Mouse (Mus musculus) lung, embryonic 15.5 days (tissue): ENCODE data around the gene Zfp354b. TPM values are rescaled to one million over a fixed set of nuclear protein-coding genes. Genes with fewer than 3 reads are reported as not detected.
A peak's percentile ranks its signal among the peaks of the same experiment; 100 is the strongest.

Source experiments
- ATAC-seq: fragments of 200-750 bp; cut with Nextera tagmentation; 2 replicates; pipeline ENCODE4 v1.8.0; 2017; ENCODE audit warnings: moderate number of reproducible peaks, borderline replicate concordance; ENCODE audit not compliant: low FRiP score, low TSS enrichment; ENCODE audit errors: extremely low read depth
- H3K27ac ChIP-seq: fragments of 300-500 bp; sonication (generic); 2 replicates; pipeline ENCODE4 v1.5.1; 2015; ENCODE audit warnings: moderate library complexity, mild to moderate bottlenecking, inconsistent platforms
- H3K27me3 ChIP-seq: fragments of 300-500 bp; sonication (generic); 2 replicates; pipeline ENCODE4 v1.6.1; 2015; ENCODE audit warnings: inconsistent platforms
- H3K36me3 ChIP-seq: fragments of 300-500 bp; sonication (generic); 2 replicates; pipeline ENCODE4 v1.6.1; 2015; ENCODE audit warnings: inconsistent platforms
- H3K4me1 ChIP-seq: fragments of 300-500 bp; sonication (generic); 2 replicates; pipeline ENCODE4 v1.6.1; 2015; ENCODE audit warnings: inconsistent platforms
- H3K4me2 ChIP-seq: fragments of 300-500 bp; sonication (generic); 2 replicates; pipeline ENCODE4 v1.6.1; 2015; ENCODE audit warnings: inconsistent platforms, mild to moderate bottlenecking, moderate library complexity
- H3K4me3 ChIP-seq: fragments of 300-500 bp; sonication (generic); 2 replicates; pipeline ENCODE4 v1.5.1; 2015; ENCODE audit warnings: mild to moderate bottlenecking, inconsistent platforms
- H3K9ac ChIP-seq: fragments of 300-500 bp; sonication (generic); 2 replicates; pipeline ENCODE4 v1.6.1; 2015; ENCODE audit warnings: inconsistent platforms
- H3K9me3 ChIP-seq: fragments of 300-500 bp; sonication (generic); 2 replicates; pipeline ENCODE4 v1.6.1; 2016; ENCODE audit warnings: inconsistent platforms
- WGBS: fragments of 180-500 bp; shearing (Covaris S2); methylation state at CpG from one replicate; pipeline ENCODE4 v1.1.7; 2015; 5-methylcytosine and 5-hydroxymethylcytosine counted together
- polyA plus RNA-seq: library from polyadenylated mRNA; unstranded; fragments of >200 nt; fragmentation: Nextera tagmentation; extraction: Ambion mirVana; gene quantifications from 2 replicates; pipeline ENCODE4 v1.2.1, GENCODE M21; 2015

Gene Zfp354b
- polyA plus RNA-seq, result 1.3 and 1.4 TPM in 2 replicates

DNA sequence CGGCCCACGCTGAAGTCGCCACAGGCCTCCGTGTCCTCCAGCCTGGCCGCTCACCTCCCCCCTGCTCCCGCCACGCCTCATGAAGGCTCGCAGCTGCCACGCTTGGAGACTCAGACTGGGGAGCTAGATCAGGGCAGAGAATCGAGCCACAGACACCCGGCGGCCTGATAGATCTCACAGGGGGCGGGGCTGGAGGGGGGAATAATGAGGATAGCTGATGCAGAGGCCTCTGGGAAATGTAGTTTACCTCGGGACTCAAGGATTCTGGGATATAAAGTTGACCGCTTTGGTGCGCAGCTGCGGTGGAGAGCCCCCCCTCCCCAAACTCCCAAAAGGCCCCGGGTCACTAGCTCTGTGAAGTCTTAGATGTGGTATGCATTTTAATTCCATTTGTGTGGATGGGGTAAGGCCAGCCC is at the start of gene Zfp354b:
Gene Zfp354b (minus strand): TSS at position 183 of the 416 bp plus-strand sequence.
- Histone ChIP-seq H3K9me3 (no peaks in the 10 kb centered on the region), H3K4me1 (peaks cover 10% of the 10 kb centered on the region), H3K27me3 (peaks cover 4% of the 10 kb centered on the region; the same call in 1 of the 2 replicates), H3K4me2 (peak within 1 kb of the TSS; percentile 94), H3K36me3 (no peaks in the 10 kb centered on the region), H3K27ac (peak within 1 kb of the TSS; percentile 56; the same call in 1 of the 2 replicates), H3K9ac (peak within 1 kb of the TSS; percentile 72), H3K4me3 (peak within 1 kb of the TSS; percentile 79)
- ATAC-seq, result peak; percentile 93
- under 1% methylated on average over 18 of the region's 18 CpGs for WGBS

DNA sequence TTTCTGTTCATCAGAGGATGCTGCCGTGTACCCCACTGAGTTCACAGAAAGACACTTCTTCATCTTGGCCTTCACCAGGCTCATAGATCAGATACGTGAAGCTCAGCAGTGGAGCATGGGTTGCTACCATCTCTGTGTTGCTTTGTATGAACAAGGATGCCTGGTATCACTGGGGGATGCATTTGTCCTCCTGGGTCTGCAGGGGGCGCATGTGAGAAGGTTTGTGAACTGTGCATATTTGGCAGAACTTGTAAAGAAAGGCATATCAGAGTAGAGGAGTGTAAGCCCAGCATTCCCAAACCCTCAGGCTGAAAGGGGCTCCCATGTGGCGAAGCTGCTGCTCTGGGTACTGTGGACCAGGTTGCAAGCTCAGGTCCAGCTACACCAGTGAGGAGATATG is 45.8 kb upstream of the Zfp354b start:
- no peak overlapping the region for H3K9ac ChIP-seq
- WGBS, result 61% methylated on average over 4 of the region's 4 CpGs

DNA sequence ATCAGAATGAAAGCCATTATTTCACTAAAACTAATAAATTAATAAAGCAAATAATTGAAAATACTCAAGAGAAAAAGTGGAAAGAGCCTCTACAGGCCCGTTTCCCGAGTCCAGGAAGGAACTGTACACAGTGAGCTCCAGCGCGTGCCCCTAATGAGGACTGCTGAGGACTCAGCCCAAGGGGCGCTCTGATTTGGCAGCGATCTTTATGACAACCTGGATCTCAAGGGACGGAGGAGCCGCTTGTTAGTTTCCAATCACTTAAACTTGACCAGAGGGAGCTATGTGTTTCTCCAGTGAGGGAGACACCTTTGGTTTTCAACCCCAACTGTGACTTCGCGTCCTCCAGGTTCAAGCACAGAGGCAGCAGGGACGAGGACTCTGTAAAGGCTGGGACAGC is 34.8 kb upstream of the Zfp354b start, which contains the start of gene Olfr1378:
Gene Olfr1378 (plus strand): TSS at position 301 of the 400 bp plus-strand sequence.
- Histone ChIP-seq H3K9ac (no peak within 1 kb of the TSS), H3K4me1 (no peaks in the 10 kb centered on the region), H3K4me2 (no peak within 1 kb of the TSS), H3K4me3 (no peak within 1 kb of the TSS), H3K9me3 (no peaks in the 10 kb centered on the region), H3K27me3 (0 out of 2 replicates have a peak, but pooled peaks cover 2% of the 10 kb centered on the region), H3K36me3 (no peaks in the 10 kb centered on the region), H3K27ac (no peak within 1 kb of the TSS)
- 85% methylated on average over 11 of the region's 11 CpGs for WGBS
- no peak for ATAC-seq

More for the DNA sequence above, 45.8 kb upstream of the Zfp354b start:
- Histone ChIP-seq H3K4me2 (no peak overlapping the region), H3K4me3 (no peak overlapping the region), H3K4me1 (no peaks in the 10 kb centered on the region), H3K36me3 (no peaks in the 10 kb centered on the region), H3K9me3 (no peaks in the 10 kb centered on the region), H3K27me3 (no peaks in the 10 kb centered on the region), H3K27ac (no peak overlapping the region)
- ATAC-seq, result no peak

DNA sequence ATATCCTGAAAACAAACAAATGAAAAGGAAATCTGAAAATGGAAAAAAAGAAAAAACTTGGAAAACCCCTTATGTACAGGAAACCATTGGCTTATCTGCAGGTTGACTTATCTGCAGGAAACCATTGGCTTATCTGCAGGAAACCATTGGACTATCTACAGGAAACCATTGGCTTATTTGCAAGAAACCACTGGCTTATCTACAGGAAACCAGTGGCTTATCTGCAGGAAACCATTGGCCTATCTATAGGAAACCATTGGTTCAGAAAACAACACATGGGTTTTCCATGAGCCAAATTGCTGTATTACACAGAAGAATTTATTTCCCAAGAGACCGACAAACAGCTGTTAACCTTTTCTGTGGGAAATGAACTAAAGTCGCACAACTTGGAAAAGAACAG is 33.5 kb upstream of the Zfp354b start:
- Histone ChIP-seq H3K4me1 (no peaks in the 10 kb centered on the region), H3K4me2 (no peak overlapping the region), H3K27me3 (0 out of 2 replicates have a peak, but pooled peaks cover 2% of the 10 kb centered on the region), H3K4me3 (no peak overlapping the region), H3K27ac (no peak overlapping the region), H3K36me3 (no peaks in the 10 kb centered on the region), H3K9ac (no peak overlapping the region), H3K9me3 (no peaks in the 10 kb centered on the region)
- no peak for ATAC-seq
- 71% methylated on average over 2 of the region's 2 CpGs for WGBS

DNA sequence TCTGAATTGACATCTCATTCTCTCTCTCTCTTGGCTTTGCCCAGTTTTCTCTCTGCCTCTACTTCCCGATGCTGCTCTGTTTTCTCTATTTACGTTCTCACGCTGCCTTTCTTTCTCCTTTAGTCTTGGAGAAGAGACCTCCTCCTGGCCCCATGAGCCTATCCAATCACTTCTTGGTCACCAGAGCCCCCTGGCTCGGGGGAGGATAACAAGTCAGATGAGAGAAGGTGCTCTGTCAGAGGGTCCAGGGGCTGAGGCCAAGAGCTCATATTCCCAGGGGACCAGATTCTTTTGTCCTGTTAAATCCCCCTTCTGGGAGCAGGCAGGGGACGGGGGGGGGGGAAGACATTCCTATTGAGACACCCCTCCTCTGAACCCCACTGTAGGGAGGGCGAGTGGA is 22.2 kb upstream of the Zfp354b start, which contains the start of gene Prop1:
Gene Prop1 (minus strand): TSS at position 101 of the 400 bp plus-strand sequence.
- WGBS, result 56% methylated on average over 6 of the region's 6 CpGs
- Histone ChIP-seq H3K36me3 (no peaks in the 10 kb centered on the region), H3K27me3 (no peaks in the 10 kb centered on the region), H3K4me2 (0 out of 2 replicates have a peak within 1 kb of the TSS, but pooled peaks have one; percentile 20), H3K9me3 (no peaks in the 10 kb centered on the region), H3K4me3 (no peak within 1 kb of the TSS), H3K27ac (no peak within 1 kb of the TSS), H3K4me1 (no peaks in the 10 kb centered on the region), H3K9ac (no peak within 1 kb of the TSS)
- no peak for ATAC-seq

DNA sequence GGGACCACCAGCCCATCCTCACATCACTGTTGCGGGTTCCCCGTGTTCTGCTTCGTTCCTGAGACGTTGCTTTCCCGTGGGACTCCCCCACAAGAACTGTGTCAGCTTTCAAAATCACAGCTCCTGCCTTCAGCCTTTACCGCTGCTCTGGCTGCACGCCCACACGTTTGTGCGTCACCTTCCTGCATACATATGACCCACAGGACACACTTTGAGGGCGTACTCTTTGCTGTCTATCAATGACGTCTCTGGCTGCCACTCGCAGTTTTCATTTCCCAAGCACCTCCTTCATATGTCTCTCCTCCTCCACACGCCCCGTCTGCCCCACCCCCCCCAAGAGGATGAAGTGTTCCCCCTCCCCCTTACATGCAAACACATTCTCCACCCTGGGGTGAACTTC is 20.9 kb upstream of the Zfp354b start:
- H3K9me3 ChIP-seq, result no peaks in the 10 kb centered on the region
- no peaks in the 10 kb centered on the region for H3K27me3 ChIP-seq
- H3K27ac ChIP-seq, result no peak overlapping the region
- ATAC-seq, result peak; percentile 35; the same call in 1 of the 2 replicates
- H3K4me1 ChIP-seq, result no peaks in the 10 kb centered on the region
- 0 out of 2 replicates have a peak overlapping the region, but pooled peaks have one; percentile 20 for H3K4me2 ChIP-seq
- no peak overlapping the region for H3K9ac ChIP-seq
- 41% methylated on average over 14 of the region's 14 CpGs for WGBS
- no peaks in the 10 kb centered on the region for H3K36me3 ChIP-seq
- H3K4me3 ChIP-seq, result no peak overlapping the region

DNA sequence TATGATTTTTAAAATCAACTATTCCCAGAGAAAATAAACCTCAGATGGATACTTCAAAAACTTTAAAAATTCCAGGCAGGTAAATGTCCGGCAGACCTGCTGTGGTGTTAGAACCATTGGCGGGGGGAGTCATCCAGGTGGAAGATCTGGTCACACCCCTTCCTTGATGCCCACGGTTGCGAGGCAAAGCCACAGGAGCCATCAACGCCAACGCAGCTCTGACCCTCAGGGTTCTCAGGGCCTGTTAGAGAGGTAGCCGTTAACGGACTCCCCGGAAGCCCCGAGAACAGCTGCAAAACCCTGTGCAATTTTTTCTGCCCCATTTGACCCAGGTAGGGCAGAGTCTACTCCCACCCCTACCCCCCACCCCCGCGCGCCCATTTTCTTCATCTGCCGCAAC is 12.1 kb upstream of the Zfp354b start, which contains the start of gene 4933414I15Rik:
Gene 4933414I15Rik (minus strand): TSS at position 260 of the 400 bp plus-strand sequence.
- H3K27me3 ChIP-seq, result no peaks in the 10 kb centered on the region
- H3K9ac ChIP-seq, result no peak within 1 kb of the TSS
- no peaks in the 10 kb centered on the region for H3K9me3 ChIP-seq
- H3K4me2 ChIP-seq, result no peak within 1 kb of the TSS
- no peak within 1 kb of the TSS for H3K4me3 ChIP-seq
- no peak within 1 kb of the TSS for H3K27ac ChIP-seq
- H3K36me3 ChIP-seq, result no peaks in the 10 kb centered on the region
- WGBS, result 71% methylated on average over 14 of the region's 14 CpGs
- no peak for ATAC-seq
- H3K4me1 ChIP-seq, result no peaks in the 10 kb centered on the region

DNA sequence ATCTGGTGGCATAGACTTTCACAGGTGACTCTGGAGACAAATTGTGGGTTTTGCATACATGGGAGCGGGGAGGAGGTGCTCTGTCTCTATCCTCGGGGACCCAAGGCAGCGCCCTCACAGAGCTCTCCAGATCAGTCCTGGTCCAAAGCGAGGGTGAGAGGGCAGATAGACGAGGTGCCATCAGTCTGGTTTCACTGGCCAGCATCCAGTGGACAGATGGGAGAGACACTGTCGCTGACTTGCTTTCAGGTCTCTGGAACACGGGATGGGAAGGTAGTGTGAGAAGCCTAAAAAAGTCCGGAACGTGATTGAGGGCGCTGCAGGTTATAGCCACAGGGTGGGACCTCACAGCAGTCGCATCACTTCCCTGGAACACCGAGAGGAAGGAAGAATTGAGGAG is 11.0 kb upstream of the Zfp354b start:
- H3K27ac ChIP-seq, result no peak overlapping the region
- no peaks in the 10 kb centered on the region for H3K9me3 ChIP-seq
- WGBS, result 64% methylated on average over 12 of the region's 12 CpGs
- H3K4me1 ChIP-seq, result no peaks in the 10 kb centered on the region
- H3K4me2 ChIP-seq, result no peak overlapping the region
- no peak overlapping the region for H3K4me3 ChIP-seq
- no peaks in the 10 kb centered on the region for H3K36me3 ChIP-seq
- H3K27me3 ChIP-seq, result no peaks in the 10 kb centered on the region
- ATAC-seq, result no peak
- no peak overlapping the region for H3K9ac ChIP-seq

DNA sequence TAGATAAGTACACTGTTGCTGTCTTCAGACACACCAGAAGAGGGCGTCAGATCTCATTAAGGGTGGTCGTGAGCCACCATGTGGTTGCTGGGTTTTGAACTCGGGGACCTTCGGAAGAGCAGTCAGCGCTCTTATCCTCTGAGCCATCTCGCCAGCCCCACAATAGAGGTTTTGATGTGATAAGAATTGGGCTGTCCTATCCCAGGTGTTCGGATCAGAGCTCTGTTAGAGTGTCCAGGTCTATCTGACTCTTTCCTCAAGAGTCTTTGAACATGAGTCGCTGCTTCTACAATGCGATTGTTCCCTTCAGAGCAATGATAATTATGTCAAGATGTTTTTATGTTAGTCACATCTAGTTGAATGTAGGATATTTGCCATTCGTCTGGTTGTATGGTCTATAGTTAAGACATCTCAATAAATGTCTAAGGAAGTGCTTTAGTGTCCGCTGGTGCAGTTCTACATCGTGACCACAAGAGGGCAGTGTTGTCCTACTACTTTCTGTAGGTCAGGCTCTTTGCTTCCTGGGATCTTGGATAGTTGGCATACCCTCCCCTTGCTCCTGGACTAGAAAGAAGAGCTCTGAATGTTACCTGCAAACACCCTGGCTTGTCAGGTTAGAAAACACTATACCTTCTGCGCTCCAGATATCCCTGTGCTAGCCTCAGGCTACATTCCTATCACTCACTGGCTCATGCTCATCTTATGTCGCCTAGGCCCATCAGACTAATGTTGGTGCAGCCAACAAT is 8.4 kb upstream of the Zfp354b start:
- WGBS, result 31% methylated on average over 14 of the region's 14 CpGs
- no peak overlapping the region for H3K27ac ChIP-seq
- no peaks in the 10 kb centered on the region for H3K4me1 ChIP-seq
- ATAC-seq, result no peak
- no peak overlapping the region for H3K4me3 ChIP-seq
- H3K9ac ChIP-seq, result no peak overlapping the region
- no peak overlapping the region for H3K4me2 ChIP-seq
- no peaks in the 10 kb centered on the region for H3K27me3 ChIP-seq
- H3K36me3 ChIP-seq, result no peaks in the 10 kb centered on the region
- H3K9me3 ChIP-seq, result no peaks in the 10 kb centered on the region

DNA sequence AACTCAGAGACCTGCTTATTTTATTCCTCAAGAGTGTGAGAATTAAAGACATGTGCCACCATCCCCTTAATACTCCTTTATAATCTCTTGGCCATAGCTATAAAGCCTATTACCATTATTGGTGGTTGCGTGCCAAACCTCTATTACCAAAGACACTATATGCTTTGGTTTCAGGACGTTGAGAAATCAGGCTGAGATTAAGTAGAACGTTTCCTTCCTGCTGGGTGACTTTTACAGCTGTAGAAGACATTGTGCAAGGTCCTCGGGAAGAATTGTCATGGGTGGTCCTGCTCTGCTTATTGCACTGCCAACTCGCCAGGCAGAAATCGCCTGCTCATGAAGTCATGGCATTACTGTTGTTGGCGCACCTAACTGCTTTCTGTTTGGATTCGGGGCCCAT is 7.0 kb upstream of the Zfp354b start:
- Histone ChIP-seq H3K4me1 (no peaks in the 10 kb centered on the region), H3K36me3 (no peaks in the 10 kb centered on the region), H3K27ac (no peak overlapping the region), H3K9me3 (no peaks in the 10 kb centered on the region), H3K4me3 (no peak overlapping the region), H3K27me3 (no peaks in the 10 kb centered on the region), H3K9ac (no peak overlapping the region), H3K4me2 (no peak overlapping the region)
- no peak for ATAC-seq
- 72% methylated on average over 8 of the region's 8 CpGs for WGBS

DNA sequence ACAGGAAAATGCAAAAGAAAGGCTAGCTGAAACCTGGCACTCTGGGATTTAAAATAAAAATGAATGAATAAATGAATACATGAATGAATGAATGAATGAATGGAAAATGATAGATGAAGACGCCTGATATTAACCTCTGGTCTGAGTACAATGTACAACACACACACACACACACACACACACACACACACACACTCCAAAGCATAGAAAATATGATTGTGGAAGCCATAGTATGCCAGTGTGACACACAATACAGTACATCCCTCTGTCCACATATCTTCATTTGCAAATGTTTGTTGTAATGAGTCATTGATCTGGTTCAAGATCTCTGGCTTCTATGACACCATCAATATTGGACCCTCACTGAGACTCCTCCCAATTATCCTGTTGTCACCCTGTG is 607 bp upstream of the Zfp354b start:
- 87% methylated on average over 1 of the region's 1 CpGs for WGBS
- Histone ChIP-seq H3K9ac (no peak overlapping the region), H3K36me3 (no peaks in the 10 kb centered on the region), H3K9me3 (no peaks in the 10 kb centered on the region), H3K27me3 (peaks cover 4% of the 10 kb centered on the region; the same call in 1 of the 2 replicates), H3K4me2 (peak overlapping the region; percentile 94), H3K4me1 (peaks cover 10% of the 10 kb centered on the region), H3K4me3 (peak overlapping the region; percentile 79; the same call in 1 of the 2 replicates), H3K27ac (no peak overlapping the region)
- ATAC-seq, result no peak; the same call in 1 of the 2 replicates

DNA sequence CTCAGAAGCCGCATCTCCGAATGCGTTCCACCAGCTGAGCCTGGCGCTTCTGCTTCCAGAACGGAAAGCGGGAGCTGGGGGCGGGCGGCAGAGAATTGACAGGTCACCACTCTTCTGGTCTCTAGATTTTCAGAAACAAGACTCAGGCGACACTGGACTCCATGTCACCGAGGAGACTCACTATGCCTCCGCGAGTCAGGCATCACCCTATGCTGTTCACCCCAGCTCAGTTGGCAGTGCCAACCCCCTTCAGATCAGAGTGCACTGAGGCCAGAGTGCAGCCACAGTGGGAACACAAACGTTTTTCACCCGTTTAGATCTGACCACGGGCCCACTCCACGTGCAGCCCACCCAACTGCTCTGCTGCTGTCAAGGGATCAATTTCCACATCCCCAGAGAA is 412 bp downstream of the Zfp354b start:
- Histone ChIP-seq H3K27ac (peak overlapping the region; percentile 56; the same call in 1 of the 2 replicates), H3K36me3 (no peaks in the 10 kb centered on the region), H3K4me3 (peak overlapping the region; percentile 79), H3K9me3 (no peaks in the 10 kb centered on the region), H3K27me3 (peaks cover 4% of the 10 kb centered on the region; the same call in 1 of the 2 replicates), H3K4me2 (peak overlapping the region; percentile 94), H3K9ac (peak overlapping the region; percentile 72), H3K4me1 (peaks cover 10% of the 10 kb centered on the region)
- WGBS, result 0% methylated on average over 16 of the region's 16 CpGs
- peak; percentile 48 for ATAC-seq
